Mouse (Mus musculus): ENCODE measurements around the gene Trhr2. TPM values are rescaled to one million over a fixed set of nuclear protein-coding genes. Genes with fewer than 3 reads are reported as not detected.

Trhr2 gene
- polyA plus RNA-seq, 1 experiment: 1.8 TPM

DNA sequence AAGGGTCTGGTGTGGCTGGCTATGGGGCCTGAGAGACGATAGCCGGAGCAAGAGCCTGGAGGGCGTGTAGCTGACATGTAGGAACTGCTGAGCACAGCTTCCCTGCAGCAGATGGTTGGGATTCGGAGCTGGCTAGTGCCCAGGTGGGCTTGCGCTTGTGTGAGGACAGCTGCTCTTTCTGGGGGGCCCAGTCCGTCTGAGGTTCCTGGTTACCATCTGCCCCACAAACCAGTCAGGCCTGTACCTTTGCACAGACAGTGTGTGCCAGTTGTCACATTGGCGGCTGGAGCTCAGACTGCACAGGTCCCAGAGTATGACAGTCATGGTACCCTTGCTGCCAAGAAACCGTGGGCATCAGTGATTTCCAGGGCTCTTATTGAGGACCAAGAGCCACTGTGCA is 52.7 kb downstream of the Trhr2 start:
- no peak overlapping the region for H3K27ac ChIP-seq (ENCODE audit: insufficient read depth, low read length)
- DNase-seq: peak in 1 of 2 experiments; percentile 46
- 27% methylated on average over 8 of the region's 8 CpGs for WGBS
- TF ChIP-seq CTCF (IDR thresholded peaks at IDR 0.05; ENCODE audit: borderline replicate concordance, insufficient read depth, low read depth, low read length) (no peak), POLR2A (IDR thresholded peaks at IDR 0.05; ENCODE audit: borderline replicate concordance, insufficient read depth, low read length) (no peak)
- peaks cover 10% of the 10 kb centered on the region for H3K4me1 ChIP-seq (ENCODE audit: control insufficient read depth, insufficient read depth, low read length)
- H3K4me3 ChIP-seq (replicated peaks; ENCODE audit: insufficient read depth, low read depth, low read length): no peak overlapping the region
- H3K27me3 ChIP-seq (ENCODE audit: control insufficient read depth, insufficient read depth, low read length): no peaks in the 10 kb centered on the region

Other genes starting within 250 kb of the Trhr2 start
- gene Zfpm1, start 78.6 kb downstream of the Trhr2 start, polyA plus RNA-seq (2012; rRNA removed): 19.6 and 20.1 TPM in 2 replicates
- gene Zc3h18, start 15.9 kb upstream of the Trhr2 start, polyA plus RNA-seq (2012; rRNA removed): 39.2 and 40.1 TPM in 2 replicates
- gene Il17c, start 61.3 kb upstream of the Trhr2 start, polyA plus RNA-seq (2012; rRNA removed): 0.27 and 0.49 TPM in 2 replicates
- 12.0 and 15.5 TPM in 2 replicates for gene Cyba, start 72.2 kb upstream of the Trhr2 start, polyA plus RNA-seq (2012; rRNA removed)
- 43.6 and 45.2 TPM in 2 replicates for gene Mvd, start 82.7 kb upstream of the Trhr2 start, polyA plus RNA-seq (2012; rRNA removed)
- gene Snai3, start 100.0 kb upstream of the Trhr2 start, polyA plus RNA-seq (2012; rRNA removed): 0.13 TPM in 1 of 2 replicates, not detected in the other
- 65.9 and 69.4 TPM in 2 replicates for gene Rnf166, start 115.3 kb upstream of the Trhr2 start, polyA plus RNA-seq (2012; rRNA removed)
- 45.0 and 49.7 TPM in 2 replicates for gene Ctu2, start 115.4 kb upstream of the Trhr2 start, polyA plus RNA-seq (2012; rRNA removed)
- gene Piezo1, start 190.6 kb upstream of the Trhr2 start, polyA plus RNA-seq (2012; rRNA removed): 4.2 and 4.5 TPM in 2 replicates
- gene Cdt1, start 207.3 kb upstream of the Trhr2 start, polyA plus RNA-seq (2012; rRNA removed): 7.6 and 8.8 TPM in 2 replicates
- gene Aprt, start 216.2 kb upstream of the Trhr2 start, polyA plus RNA-seq (2012; rRNA removed): 52.9 and 57.4 TPM in 2 replicates

All from cerebellum, adult 2 months (tissue).